Mouse (Mus musculus) cerebellum, adult 2 months (tissue): ENCODE measurements around the gene Dbil5. TPM values are rescaled to one million over a fixed set of nuclear protein-coding genes. Genes with fewer than 3 reads are reported as not detected.
A peak's percentile ranks its signal among the peaks of the same experiment; 100 is the strongest.
"Not testable (repeated sequence)": the region's sequence is repeated elsewhere in the genome, so short reads cannot be mapped to it uniquely, and the experiment has no call there.

Experiments
- DNase-seq, 2 experiments: peaks; one replicate each; pipeline ENCODE4 v3.0.0; 2021
- H3K27ac ChIP-seq: fragments of 200-500 bp; 2 replicates; pipeline ENCODE4 v1.5.1; 2012; ENCODE audit warnings: low read length, control low read depth, inconsistent platforms; ENCODE audit not compliant: insufficient read depth
- H3K27me3 ChIP-seq: fragments of 200-500 bp; 2 replicates; pipeline ENCODE4 v1.6.1; 2012; ENCODE audit warnings: inconsistent platforms, mild to moderate bottlenecking, low read length, moderate library complexity; ENCODE audit not compliant: control insufficient read depth, insufficient read depth
- H3K4me1 ChIP-seq: fragments of 200-500 bp; 2 replicates; pipeline ENCODE4 v1.6.1; 2011; ENCODE audit warnings: low read length; ENCODE audit not compliant: control insufficient read depth, insufficient read depth
- H3K4me3 ChIP-seq: fragments of 200-500 bp; replicated peaks from 2 replicates; pipeline ENCODE3; 2011; ENCODE audit warnings: mild to moderate bottlenecking, low read depth, low read length, control low read depth; ENCODE audit not compliant: insufficient read depth
- CTCF ChIP-seq: fragments of 200-500 bp; IDR thresholded peaks from 2 replicates; pipeline ENCODE4 v1.5.1; 2011; ENCODE audit warnings: low read depth, mild to moderate bottlenecking, control low read depth, low read length, moderate library complexity, borderline replicate concordance; ENCODE audit not compliant: insufficient read depth
- POLR2A ChIP-seq: fragments of 200-500 bp; IDR thresholded peaks from 2 replicates; pipeline ENCODE4 v1.6.1; 2011; ENCODE audit warnings: low read length, control low read depth, borderline replicate concordance; ENCODE audit not compliant: insufficient read depth
- WGBS: fragments of 180-500 bp; shearing (Covaris S2); methylation state at CpG from one replicate; pipeline ENCODE4 v1.1.7; 2018; 5-methylcytosine and 5-hydroxymethylcytosine counted together
- polyA plus RNA-seq: library from polyadenylated mRNA; depleted of rRNA; stranded (reverse); fragments of >200 nt; gene quantifications from 2 replicates; pipeline ENCODE4 v1.2.3, GENCODE M21; 2012

Dbil5 gene
- polyA plus RNA-seq, 1 experiment, result 1.4 TPM

- no peak for TF ChIP-seq POLR2A
- no peak for TF ChIP-seq CTCF
- H3K4me1 ChIP-seq, result peaks cover 3% of the 10 kb centered on the region; the same call in 1 of the 2 replicates
- H3K27ac ChIP-seq, result no peak overlapping the region
- DNase-seq, result no peak
- H3K4me3 ChIP-seq, result no peak overlapping the region
- 64% methylated on average over 8 of the region's 8 CpGs for WGBS
- no peaks in the 10 kb centered on the region for H3K27me3 ChIP-seq
These were observed 21.0 kb upstream of the Dbil5 start for GRCm38 (mm10) chr11:76196275-76196976.

DNA sequence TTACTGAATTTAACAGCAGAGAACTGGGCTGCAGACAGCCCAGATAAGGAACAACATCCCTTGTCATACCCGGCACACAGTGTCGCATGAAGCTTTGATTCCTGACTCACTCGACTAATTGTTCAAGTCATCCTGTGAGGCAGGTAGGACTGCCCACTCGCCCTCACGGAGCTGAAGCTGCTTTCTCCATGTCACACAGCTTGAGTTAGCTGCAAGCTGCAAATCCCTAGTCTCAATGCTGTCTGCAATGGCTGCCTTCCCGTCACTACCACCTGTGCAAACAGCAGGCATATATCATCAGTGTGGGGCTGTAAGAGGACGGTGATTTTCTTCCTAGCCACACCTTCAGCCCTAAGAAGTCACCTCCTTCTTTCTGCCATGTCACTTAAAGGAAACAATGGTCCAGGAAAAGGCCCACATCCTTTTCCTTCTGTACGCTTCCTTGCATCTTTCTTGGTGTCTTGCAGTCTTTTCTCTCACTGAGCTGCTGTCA, 20.4 kb upstream of the Dbil5 start:
- Histone ChIP-seq H3K4me3 (no peak overlapping the region), H3K4me1 (peaks cover 4% of the 10 kb centered on the region; the same call in 1 of the 2 replicates), H3K27ac (no peak overlapping the region), H3K27me3 (no peaks in the 10 kb centered on the region)
- TF ChIP-seq CTCF (no peak), POLR2A (no peak)
- 46% methylated on average over 8 of the region's 8 CpGs for WGBS
- DNase-seq, result no peak

DNA sequence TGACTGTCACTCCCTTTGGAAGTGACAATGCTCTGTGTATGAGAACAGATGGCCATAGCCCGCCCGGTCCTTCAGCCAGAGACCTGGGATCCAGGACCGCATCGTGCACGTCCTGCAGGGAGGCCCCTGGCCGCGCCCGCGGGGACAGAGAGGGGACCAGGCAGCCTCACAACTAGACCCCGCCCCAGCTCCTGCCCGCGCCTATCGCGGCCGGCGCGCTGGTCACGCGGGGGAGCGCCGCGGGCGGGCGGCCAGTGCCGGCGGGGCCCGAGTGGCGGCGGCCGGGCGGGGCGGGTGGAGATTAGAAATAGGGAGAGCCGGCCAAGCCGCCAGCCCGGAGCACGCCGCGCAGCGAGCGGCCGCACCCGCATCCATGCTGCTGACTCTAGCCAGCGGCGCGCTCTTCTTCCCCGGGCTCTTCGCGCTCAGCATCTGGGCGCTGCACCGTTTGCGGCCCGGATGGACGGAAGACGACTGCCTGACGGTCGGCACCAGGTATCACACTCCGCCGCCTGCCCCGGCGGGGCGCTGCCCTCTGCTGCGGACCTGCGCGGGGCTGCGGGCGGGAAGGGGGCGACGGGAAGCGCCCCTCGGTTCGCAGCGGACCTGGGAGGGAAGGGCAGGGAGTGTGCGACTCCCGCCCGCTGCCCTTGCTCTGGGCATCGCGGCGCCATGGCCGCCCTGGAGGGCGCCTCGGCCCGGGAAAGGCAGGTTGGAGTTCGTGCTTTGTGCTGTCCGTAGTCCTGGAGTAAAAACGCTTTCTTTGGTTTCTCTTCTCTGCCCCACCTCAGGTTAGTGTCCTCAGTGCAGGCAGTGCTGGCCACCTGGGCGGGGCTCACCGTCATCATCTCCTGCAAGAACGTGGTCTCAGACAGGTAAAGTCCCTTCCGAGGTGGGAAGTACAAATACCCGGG, 15.4 kb upstream of the Dbil5 start:
- DNase-seq, result peak; percentile 90 to 93
- peak overlapping the region; percentile 80 for H3K4me3 ChIP-seq
- TF ChIP-seq CTCF (no peak), POLR2A (peak; percentile 82)
- 1% methylated on average over 89 of the region's 90 CpGs for WGBS
- no peaks in the 10 kb centered on the region for H3K27me3 ChIP-seq
- peak overlapping the region; percentile 72 for H3K27ac ChIP-seq
- peaks cover 4% of the 10 kb centered on the region; the same call in 1 of the 2 replicates for H3K4me1 ChIP-seq

GRCm38 (mm10) chr11:76206793-76207192, 10.6 kb upstream of the Dbil5 start:
- DNase-seq, result peak in 1 of 2 experiments; percentile 46
- no peak overlapping the region for H3K4me3 ChIP-seq
- no peak overlapping the region for H3K27ac ChIP-seq
- no peak for TF ChIP-seq CTCF
- TF ChIP-seq POLR2A, result no peak
- 38% methylated on average over 5 of the region's 5 CpGs for WGBS
- peaks cover 6% of the 10 kb centered on the region for H3K4me1 ChIP-seq
- H3K27me3 ChIP-seq, result no peaks in the 10 kb centered on the region

GRCm38 (mm10) chr11:76210228-76210985, 7.0 kb upstream of the Dbil5 start:
- H3K4me3 ChIP-seq, result no peak overlapping the region
- no peak for TF ChIP-seq POLR2A
- no peak for TF ChIP-seq CTCF
- no peak overlapping the region for H3K27ac ChIP-seq
- H3K4me1 ChIP-seq, result peaks cover 10% of the 10 kb centered on the region
- no peaks in the 10 kb centered on the region for H3K27me3 ChIP-seq
- DNase-seq, result no peak
- WGBS, result 77% methylated on average over 13 of the region's 13 CpGs

- H3K4me3 ChIP-seq, H3K27ac ChIP-seq, H3K27me3 ChIP-seq: not testable (repeated sequence)
- peaks cover 12% of the 10 kb centered on the region for H3K4me1 ChIP-seq
- peak; percentile 44 to 55 for DNase-seq
- 14% methylated on average over 6 of the region's 6 CpGs for WGBS
These were observed 5.8 kb upstream of the Dbil5 start for GRCm38 (mm10) chr11:76211595-76211994.

DNA sequence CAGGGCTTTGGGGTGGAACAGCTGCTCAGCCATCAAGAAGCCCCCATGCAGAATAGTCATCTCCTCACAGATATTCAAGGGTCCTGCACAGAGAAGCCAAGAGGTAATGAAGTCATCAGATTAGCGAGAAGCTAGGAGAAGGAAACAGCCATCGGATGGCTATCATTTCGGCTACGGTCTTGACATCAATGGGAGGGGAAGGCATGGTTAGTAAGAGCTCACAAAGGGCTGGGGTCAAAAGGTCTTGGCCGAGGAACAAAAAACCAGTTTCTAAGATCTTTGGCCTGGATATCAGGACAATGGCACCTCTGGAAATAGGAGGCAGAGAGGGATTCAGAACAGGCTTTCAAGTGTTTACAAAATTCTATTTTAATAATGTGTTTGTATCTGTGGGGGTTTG, 3.6 kb upstream of the Dbil5 start:
- no peak for DNase-seq
- no peaks in the 10 kb centered on the region for H3K27me3 ChIP-seq
- H3K27ac ChIP-seq, result no peak overlapping the region
- no peak overlapping the region for H3K4me3 ChIP-seq
- 34% methylated on average over 5 of the region's 5 CpGs for WGBS
- H3K4me1 ChIP-seq, result peaks cover 14% of the 10 kb centered on the region
- TF ChIP-seq CTCF, result no peak
- no peak for TF ChIP-seq POLR2A
